Mouse (Mus musculus) spleen, adult 12 weeks (tissue): Measurements from ENCODE around the gene Rcc1l.

ENCODE experiments used
- DNase-seq: peaks from one replicate; pipeline ENCODE4 v3.0.0; 2022; ENCODE audit warnings: low spot score

Gene Rcc1l

GRCm38 (mm10) chr5:134115639-134116259 is 60.8 kb downstream of the Rcc1l start:
- no peak for DNase-seq

GRCm38 (mm10) chr5:134114981-134115380 is 61.6 kb downstream of the Rcc1l start:
- DNase-seq, result no peak

GRCm38 (mm10) chr5:134105829-134106228 is 70.7 kb downstream of the Rcc1l start:
- no peak for DNase-seq

GRCm38 (mm10) chr5:134102720-134103119 is 73.9 kb downstream of the Rcc1l start:
- DNase-seq, result no peak

- DNase-seq, result no peak
These were observed 74.7 kb downstream of the Rcc1l start for GRCm38 (mm10) chr5:134101883-134102282.

- no peak for DNase-seq
These were observed 75.3 kb downstream of the Rcc1l start for GRCm38 (mm10) chr5:134101322-134101721.

GRCm38 (mm10) chr5:134100232-134100771 is 76.3 kb downstream of the Rcc1l start:
- no peak for DNase-seq

- DNase-seq, result peak; percentile 55
These were observed 76.9 kb downstream of the Rcc1l start, which contains the start of gene Castor2 for GRCm38 (mm10) chr5:134099496-134100211. Castor2 (plus strand) TSS chr5:134099711.

- no peak for DNase-seq
These were observed 77.6 kb downstream of the Rcc1l start for GRCm38 (mm10) chr5:134098976-134099375.

- no peak for DNase-seq
These were observed 78.2 kb downstream of the Rcc1l start for GRCm38 (mm10) chr5:134098341-134098902.
